Mouse (Mus musculus) left cerebral cortex, postnatal 36 days (tissue): ENCODE measurements around the gene Taok3. TPM values are rescaled to one million over a fixed set of nuclear protein-coding genes. Genes with fewer than 3 reads are reported as not detected.
A peak's percentile ranks its signal among the peaks of the same experiment; 100 is the strongest.

Source experiments
- DNase-seq, 2 experiments: peaks; one replicate each; pipeline ENCODE4 v3.0.0; 2021 to 2022; ENCODE audit warnings: low spot score in 2 of 2, mixed read lengths in 1 of 2
- intact Hi-C: fragments of 180-260 bp; cut with DNase I; formaldehyde crosslinking; loops from one replicate; pipeline ENCODE4 v1.15.1; 2025
- total RNA-seq, 2 experiments: library from RNA; stranded (reverse); gene quantifications; 2 replicates each; pipeline ENCODE4 v1.2.3; 2021

Gene Taok3
- total RNA-seq, 2 experiments from 2014 or later = 53.2 to 60.9 TPM

DNA sequence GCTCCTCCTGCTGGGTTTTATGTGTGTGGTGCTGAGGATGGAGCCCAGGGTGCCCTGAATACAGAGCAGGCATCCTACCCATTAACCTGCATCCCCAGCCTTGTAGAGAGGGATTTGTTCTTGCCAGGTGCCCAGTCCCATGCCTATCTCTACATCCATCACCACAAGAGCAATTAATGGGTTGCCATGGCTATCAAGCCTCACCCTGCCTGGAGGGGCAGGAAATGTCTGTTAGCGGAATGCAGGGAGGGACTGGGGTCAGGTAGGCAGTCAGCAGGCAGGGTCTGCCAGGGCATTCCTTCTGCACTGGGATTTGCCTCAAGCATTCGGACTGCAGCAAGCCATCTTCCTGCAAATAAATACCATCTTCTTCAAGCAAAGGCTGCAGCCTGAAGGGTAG lies 46.0 kb downstream of the Taok3 start:
- DNase-seq = no peak

DNA sequence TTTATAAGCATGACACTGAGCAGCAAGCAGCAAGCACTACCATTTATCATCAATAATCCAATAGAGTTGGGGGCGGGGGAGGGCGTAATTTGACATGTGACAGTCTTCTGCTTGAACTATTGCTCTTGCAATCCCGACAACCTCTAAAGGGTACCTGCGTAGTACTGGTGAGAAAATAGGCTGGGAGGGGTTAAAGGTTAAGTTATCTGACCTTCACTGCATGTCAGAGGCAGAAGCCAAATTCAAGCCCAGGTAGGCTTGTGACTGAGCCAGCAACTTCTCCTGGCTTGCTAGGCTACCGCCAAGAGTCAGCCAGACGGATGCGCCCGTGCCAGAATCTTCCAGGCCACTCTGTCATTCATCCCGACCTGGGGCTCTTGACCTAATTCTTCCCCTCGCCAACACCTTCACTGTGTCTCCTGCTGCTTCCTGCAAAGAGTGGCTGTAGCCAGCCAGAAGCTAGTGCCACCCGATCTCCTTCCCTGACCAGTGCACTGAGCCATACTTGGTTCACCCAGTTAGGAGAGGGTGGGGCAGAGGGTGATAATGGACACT lies 47.0 kb downstream of the Taok3 start:
- no peak for DNase-seq
- intact Hi-C loops = no loop called here

More for the DNA sequence above, 46.0 kb downstream of the Taok3 start:
- intact Hi-C loops = no loop called here

DNA sequence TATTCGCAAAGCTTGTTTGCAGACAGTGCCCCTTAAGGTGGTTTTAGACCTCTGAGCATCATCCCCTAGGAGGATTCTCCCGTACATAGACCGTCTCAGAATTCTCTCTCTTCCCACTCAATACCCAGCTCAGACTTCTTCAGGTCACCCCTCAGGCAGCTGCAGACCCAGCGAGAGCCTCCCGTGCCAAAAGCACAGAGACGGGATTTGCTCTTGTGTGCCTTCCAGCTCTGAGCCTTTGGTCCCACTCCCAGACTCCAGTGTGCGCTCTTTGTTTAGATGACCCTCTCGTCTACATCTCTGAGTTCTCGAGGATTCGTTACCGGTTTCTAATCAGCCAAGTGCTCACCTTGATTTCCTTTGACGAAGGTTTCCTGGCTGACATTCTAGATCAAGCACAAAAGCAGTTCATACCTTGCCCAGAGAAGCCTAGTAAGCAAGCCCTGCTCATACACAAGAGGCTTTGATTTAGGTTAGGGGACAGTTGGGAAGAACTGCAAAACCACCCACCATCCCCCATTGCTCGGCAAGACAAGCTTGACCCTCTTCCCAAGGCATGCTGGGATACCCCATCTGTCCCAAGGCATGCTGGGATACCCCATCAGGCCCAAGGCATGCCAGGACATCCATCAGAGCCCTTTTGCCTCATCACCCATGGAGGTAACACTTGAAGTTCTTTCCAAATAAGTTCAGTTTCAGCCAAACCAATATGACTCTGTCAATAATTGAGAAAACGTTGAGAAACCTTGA lies 48.6 kb downstream of the Taok3 start:
- intact Hi-C loops = no loop called here
- DNase-seq = no peak

DNA sequence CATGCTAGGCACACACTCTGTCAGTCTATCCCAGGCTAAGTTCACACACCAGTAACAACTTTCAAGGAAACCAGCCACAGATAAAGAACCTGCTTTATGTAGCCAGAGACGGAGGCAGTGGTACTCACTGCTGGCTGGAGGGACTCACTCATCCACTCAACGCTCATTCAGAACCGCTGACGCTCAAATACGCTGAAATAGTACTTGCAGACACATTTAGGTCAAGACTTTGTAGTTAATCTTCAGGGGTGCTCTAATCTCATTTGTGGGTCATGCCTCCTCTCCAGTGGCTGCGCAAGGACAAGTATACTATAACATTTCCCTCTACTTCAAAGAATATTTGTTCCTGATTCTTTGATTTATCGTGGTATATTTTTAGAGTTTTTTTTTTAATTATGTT lies 54.1 kb downstream of the Taok3 start:
- intact Hi-C loops = no loop called here
- DNase-seq = no peak

DNA sequence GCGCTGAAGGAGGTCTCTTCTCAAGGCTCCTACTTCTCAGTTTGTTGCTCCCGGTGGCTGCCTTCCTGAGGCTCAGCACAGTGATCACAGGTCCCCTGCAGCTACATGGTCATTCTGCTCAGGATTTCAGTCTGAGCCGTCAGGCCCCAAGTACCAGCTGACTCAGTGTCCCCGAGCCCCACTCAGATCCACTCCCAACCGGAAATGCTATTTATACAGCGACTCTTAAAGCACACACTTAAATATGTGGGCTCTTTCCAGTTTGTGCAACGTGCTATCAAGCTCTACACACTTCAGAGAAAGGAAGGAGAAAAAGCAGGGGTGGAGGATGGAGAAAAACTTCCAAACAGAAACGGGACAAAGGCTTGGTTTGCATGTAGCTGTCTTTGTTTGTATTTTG lies 56.0 kb downstream of the Taok3 start:
- no peak for DNase-seq
- intact Hi-C loops = no loop called here

DNA sequence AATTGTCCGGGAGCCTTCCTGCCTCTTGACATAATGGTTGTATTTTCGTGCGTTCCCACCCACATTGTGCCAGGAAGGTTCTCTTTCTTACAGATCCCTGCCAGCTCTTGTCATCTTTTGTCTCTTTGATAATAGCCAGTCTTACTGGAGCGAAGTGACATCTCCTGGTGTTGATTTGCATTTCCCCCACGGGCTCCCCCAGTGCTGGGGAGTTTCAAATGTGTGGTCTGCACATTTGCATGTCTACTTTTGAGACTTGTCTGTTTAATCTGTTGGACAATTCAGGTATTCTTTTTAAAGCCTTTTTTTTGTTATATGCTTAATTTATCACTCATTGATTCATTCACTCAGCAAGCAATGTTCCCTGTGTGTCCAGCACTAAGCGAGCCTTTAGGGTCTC lies 58.1 kb downstream of the Taok3 start:
- intact Hi-C loops = no loop called here
- DNase-seq = no peak

DNA sequence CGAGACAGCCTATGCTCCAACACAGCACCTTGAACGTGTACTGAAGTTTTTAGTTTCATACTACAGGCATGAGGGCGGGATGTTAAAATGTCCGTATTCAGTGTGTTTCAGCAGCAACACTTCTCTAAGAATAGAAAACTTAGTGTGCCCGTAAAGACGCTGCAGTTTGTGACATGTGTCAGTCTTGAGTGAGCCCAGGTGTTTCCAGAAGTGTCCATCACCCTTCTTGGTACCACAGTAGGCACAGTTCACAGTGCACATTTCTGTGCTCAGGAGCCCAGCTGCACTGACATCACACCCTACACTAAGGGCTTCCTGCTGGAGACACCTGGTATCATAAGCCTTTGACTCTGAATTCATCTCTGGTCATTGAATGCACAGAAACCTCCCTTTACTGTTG lies 58.6 kb downstream of the Taok3 start:
- intact Hi-C loops = no loop called here
- DNase-seq = no peak

DNA sequence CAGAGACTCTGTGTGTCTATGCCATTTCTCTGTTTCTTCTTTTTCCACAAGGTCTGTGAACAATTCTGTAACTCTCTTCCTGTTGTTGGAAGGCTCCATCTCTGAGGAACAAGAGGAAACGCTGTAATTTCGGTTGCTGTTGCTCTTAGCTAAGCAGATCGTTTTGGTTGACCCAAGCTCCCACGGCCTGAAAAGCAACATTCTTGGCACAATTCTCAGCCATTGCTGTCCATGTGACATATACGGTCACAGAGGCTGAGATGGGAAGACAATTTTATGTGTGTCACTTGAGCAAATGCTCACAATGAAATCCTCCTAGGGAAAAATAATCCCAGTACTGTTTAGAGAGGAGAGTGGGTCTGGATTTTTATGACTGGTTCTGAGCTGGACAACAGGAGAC lies 62.0 kb downstream of the Taok3 start:
- intact Hi-C loops = no loop called here
- no peak for DNase-seq

DNA sequence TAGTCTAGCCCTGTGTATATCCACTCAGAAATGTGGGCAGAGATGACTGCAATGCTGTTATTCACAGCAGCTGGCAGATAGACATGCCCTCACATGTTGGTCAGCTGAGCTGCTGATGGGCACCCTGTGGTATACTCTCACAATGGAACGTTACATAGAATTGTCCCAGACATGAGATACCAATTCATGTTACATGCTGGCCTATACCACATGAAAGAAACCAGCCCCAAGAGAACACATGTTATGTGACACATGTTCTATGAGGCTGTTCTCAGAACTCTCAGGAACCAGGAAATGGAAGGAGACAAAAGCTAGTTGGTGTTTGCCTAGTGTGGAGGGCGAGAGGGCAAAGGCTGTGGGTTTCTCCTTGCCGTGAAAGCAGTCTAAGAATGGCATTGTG lies 62.5 kb downstream of the Taok3 start:
- intact Hi-C loops = no loop called here
- no peak for DNase-seq

DNA sequence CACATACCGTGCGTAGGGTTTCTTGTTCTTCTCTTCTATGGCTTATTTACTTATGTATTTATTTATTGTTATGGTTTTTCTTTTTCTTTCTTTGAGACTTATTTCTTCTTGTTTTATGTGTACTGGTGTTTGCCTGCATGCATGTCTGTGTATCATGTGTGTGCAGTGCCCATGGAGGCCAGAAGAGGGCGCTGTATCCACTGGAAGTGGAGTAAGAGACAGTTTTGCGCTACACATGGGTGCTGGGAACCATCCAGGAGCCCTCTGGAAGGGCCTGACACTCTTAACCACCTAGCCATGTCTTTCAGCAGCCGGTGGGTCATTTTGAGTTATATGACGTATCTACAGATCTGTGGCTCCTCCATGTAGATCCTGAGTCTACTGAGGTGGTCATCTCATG lies 64.9 kb downstream of the Taok3 start:
- intact Hi-C loops = no loop called here
- no peak for DNase-seq

DNA sequence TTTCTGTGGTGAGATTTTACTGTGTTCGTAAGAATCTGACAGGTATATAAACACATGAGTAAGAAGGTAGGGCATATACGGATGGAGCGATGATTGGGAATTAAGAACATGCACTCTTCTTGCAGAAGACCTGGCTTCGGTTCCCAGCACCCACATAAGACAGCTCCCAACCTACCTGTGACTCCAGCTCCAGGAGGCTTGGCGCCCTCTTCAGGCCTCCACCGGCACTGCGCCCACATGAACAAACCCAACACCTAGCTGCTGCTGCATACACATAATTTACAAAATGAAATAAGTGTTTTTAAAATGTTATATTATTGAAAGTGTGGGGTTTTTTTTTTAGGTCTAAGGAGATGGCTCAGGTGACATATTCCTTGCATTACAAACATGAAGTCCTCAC lies 65.7 kb downstream of the Taok3 start:
- DNase-seq = no peak
- intact Hi-C loops = no loop called here

DNA sequence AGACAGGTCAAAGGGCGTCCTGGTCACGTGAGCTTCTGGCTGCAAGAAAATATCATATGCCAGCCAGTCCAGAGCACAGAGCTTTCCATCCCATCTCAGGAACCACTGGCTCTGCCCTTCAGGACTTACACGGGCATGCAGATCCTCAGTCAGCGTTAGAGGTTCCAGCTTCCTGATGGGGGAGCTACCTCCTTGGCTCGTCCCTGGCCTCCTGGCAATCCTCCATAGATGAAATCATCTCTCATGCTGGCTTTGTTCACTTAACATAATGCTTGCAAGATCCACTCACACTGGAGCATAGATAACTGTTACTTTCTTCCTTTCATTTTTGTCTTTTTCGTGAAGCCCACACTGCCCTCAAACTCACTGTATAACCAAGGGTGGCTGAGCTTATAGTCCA lies 72.1 kb downstream of the Taok3 start:
- intact Hi-C loops = no loop called here
- no peak for DNase-seq

DNA sequence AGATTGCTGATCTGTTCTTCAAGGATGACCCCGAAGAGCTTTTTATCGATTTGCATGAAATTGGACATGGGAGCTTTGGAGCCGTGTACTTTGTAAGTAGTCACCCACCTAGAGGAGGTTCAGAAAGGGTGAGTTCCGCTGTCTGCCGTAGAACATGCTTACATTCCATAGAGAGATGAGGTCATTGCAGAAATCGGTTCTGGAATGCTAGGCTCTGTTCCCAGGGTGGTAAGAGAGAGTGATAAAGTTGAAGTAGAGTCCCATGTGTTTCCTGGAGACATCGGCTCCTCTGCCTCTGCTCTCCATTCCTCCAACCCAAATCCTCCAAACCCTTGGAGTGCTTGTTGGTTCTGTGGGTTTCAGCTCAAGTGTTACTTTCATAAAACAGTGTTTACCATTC lies 73.8 kb downstream of the Taok3 start:
- no peak for DNase-seq
- intact Hi-C loops = no loop called here

DNA sequence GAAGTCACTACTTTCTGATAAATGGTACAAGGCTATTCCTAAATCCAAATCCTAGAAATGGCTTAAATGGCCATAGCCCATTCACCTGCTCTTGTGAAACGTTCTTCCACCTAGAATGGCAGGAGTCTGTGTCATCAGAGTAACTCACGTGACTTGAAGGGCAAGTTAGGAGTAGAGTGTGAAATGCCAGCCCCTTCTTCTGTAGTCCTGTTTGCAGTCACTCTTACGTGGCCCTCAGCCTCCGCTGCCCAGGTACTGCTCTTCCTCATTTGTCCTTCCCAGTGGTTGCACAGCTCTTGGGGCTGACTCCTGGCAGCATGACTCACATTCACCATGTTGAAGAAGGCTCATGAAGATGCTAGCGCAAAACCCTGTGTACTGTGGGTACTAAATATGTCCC lies 74.7 kb downstream of the Taok3 start:
- no peak for DNase-seq
- intact Hi-C loops = no loop called here

DNA sequence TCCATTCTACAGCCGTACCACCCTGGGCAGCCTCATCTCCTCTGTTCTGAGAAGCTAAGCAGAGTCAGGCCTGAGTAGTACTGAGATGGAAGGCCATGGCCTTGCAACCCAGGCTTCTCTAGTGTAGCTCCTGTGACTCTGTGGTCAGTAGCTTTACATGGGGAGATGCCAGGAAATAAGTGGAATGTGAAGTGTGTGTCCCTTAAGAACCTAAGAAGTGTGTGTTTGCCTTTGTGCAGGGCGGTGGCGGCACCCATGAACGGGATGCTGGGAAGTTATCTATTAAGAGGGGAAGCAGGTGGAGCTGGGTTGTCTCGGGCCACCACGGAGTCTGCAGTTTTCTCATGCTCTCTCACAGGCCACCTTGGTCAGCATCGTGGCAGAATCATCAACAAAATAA lies 76.6 kb downstream of the Taok3 start:
- intact Hi-C loops = no loop called here
- DNase-seq = no peak

DNA sequence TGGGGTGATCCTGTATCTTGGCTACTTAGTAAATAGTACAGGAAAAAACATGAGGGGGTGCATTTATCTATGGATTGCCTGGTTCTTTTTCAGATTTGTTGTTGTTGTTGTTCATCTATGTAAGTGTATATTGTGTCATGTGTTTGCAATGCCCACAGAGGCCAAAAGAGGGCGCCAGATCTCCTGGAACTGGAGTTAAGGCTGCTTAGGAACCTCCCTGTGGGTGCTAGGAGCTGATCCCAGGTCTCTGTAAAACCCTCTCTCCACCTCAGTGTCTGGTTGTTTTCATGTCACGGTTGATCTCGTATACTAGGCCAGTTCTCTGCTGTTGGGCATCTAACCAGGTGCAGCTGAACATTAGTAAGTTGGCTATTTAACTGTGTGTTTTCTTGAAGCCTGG lies 78.5 kb downstream of the Taok3 start:
- intact Hi-C loops = no loop called here
- no peak for DNase-seq

DNA sequence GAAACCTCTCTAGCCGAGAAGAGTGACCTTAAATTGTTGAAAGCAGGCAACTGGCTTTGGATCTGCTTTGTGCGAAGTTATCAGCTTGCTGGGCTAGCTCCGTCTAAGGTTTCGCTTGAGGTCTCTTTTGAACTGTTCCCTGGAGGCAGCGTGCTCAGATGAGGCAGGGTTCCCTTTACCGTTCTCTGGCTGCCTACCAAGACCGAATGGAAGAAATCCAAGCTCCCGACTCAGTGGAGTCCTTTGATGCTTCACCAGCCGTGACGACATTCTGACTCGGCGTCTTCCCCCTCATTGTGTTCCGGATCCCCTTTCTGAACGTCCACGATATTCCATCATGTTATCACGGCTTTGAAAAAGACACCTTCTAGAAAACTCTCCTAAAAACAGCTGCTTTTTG lies 87.4 kb downstream of the Taok3 start:
- intact Hi-C loops = no loop called here
- no peak for DNase-seq

DNA sequence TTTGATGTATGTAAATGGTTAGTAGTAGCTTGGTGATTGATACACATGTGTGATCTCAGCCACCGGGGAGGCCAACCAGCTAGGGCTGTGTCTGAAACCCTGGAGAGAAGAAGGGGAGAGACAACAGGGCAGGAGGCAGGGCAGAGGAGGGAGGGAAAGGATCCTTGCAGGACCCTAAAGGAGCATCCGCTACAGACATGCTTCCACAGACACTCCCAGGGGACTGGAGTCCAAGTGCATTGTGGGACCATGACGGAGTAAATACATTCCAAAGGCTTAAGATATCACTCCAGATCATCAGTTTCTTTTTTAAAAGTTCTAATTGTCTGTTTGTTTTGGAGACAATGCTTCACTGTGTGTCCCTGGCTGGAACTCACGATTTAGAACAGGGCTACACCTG lies 94.1 kb downstream of the Taok3 start:
- intact Hi-C loops = no loop called here

DNA sequence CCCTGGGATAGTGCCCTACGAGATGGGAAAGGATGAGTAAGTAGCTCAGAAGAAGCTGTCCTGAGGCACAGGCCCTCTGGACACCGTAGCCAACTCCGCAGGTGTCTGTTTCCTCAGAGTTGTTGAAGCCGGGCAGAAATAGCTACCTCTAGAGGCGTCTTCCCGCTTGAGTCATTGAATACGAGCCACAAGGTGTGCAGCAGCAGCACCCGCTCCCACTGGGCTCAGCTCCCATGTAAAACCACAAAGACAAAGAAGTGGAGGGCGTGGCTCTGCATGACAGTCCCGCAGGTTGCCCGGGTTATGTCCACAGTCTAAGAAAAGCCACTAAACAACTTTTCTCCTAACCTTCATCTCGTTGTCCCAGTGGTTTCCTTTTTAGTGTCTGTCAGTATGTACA lies 111.1 kb downstream of the Taok3 start:
- intact Hi-C loops = no loop called here
- DNase-seq = no peak

More for the DNA sequence above, 94.1 kb downstream of the Taok3 start:
- no peak for DNase-seq

DNA sequence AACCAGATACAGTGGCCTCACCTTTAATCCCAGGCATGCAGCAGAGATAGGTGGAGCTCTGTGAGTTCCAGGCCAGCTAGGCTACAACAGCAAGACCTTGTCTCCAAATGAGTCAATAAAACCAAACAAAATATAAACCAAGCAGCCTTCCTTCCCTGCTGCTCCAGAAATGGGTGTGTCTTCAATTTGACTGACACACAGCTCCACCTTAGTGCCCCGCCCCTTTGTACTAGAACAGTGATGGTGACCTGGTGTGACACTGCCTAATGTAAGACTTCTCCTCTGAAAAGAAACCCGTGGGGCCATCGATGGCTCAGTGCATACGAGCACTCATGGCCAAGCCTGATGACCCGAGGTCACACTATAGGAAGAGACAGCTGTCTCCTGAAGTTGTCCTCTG lies 116.6 kb downstream of the Taok3 start:
- DNase-seq = no peak
- intact Hi-C loops = no loop called here

DNA sequence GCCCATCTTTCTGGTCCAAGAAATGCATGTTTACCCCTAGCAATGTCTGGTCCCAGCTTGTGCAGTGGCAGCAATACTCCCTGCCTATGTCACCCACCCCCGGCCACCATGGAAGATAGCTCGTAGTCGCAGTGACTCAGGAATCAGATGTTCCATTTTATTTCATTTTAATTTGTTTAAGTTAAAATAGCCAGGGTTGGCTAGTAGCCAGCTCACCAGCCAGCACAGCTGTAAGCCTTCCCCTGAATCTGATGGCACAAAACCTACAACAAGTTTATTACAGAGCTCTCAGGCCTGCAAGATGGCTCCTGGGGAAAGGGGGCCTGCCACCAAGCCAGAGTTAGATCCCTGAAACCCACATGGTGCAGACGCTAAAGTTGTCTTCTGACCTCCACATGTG lies 119.2 kb downstream of the Taok3 start:
- DNase-seq = no peak
- intact Hi-C loops = no loop called here

DNA sequence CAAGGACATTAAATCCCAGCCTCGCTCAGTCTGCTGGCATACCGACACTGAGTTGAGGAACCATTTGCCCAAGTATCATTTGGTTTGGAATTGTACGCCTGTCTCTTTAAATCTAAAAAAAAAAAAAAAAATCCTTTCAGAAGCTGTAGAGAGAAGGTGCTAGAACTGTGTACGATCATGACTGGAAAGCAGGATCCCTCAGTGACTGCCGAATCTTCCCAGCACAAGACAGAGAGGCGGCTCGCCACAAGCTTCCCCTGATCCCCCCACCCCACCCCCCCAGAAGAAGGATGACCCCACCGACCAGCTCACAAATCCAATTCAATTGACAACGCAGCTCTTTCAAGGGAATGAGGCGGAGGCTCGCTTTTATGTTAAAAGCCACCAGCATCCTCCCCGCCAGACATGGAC lies 120.4 kb downstream of the Taok3 start:
- DNase-seq = peak; percentile 18 to 41
- intact Hi-C loops = loop anchor here (2.0 to 5.0 kb wide), 3 partner anchors 47 to 172 kb away; partner anchors contain the start of genes Ksr2, Pebp1 and Suds3
